Mouse (Mus musculus) E14TG2a.4 (cell line): ENCODE measurements around the gene Kcnmb4.

Experiments used
- CTCF ChIP-seq: conservative IDR thresholded peaks from 2 replicates; pipeline ENCODE4 v1.5.1; 2014; ENCODE audit warnings: low read length
- NANOG ChIP-seq: IDR thresholded peaks from 2 replicates; pipeline ENCODE4 v1.6.1; 2014; ENCODE audit warnings: borderline replicate concordance, low read length, mixed read lengths
- POU5F1 ChIP-seq: IDR thresholded peaks from 2 replicates; pipeline ENCODE4 v1.6.1; 2014; ENCODE audit warnings: low read length, borderline replicate concordance

- TF ChIP-seq CTCF (no peak), POU5F1 (peak; percentile 78; the same call in 1 of the 2 replicates), NANOG (no peak)
These were observed 102.5 kb downstream of the Kcnmb4 start for GRCm38 (mm10) chr10:116370991-116371725.
